Mouse (Mus musculus) ES-E14 (cell line): ENCODE measurements at regions not wholly inside any gene's neighbourhood (a gene's known extent, or its start where the extent isn't known, plus 50 kb on each side); places are given as distances from the start of the nearest gene placed in this dataset.

Experiments
- DNase-seq: peaks from one replicate; pipeline ENCODE4 v3.0.0-alpha.2; 2013; ENCODE audit warnings: low read depth, low spot score
- H3K27ac ChIP-seq: 2 replicates; pipeline ENCODE4 v1.5.1; 2012; ENCODE audit warnings: low read depth, mild to moderate bottlenecking, low read length, moderate library complexity, mixed read lengths; ENCODE audit not compliant: poor library complexity, insufficient read depth, severe bottlenecking
- H3K36me3 ChIP-seq: 2 replicates; pipeline ENCODE4 v1.6.1; 2012; ENCODE audit warnings: mild to moderate bottlenecking, low read length, moderate library complexity, mixed read lengths; ENCODE audit not compliant: control insufficient read depth, poor library complexity, insufficient read depth, severe bottlenecking
- H3K4me1 ChIP-seq, 2 experiments: fragments of 150-350 bp in 1 of 2; sonication (generic) in 1 of 2; 2 replicates each; pipeline ENCODE4 v1.6.1; 2012; ENCODE audit warnings: low read length in 2 of 2, mild to moderate bottlenecking in 1 of 2, mixed read lengths in 1 of 2; ENCODE audit not compliant: control insufficient read depth in 2 of 2, insufficient read depth in 2 of 2, poor library complexity in 1 of 2
- H3K4me3 ChIP-seq, 2 experiments: fragments of 150-350 bp in 1 of 2; sonication (generic) in 1 of 2; 2 replicates each; pipeline ENCODE4 v1.5.1; 2012; ENCODE audit warnings: low read length in 2 of 2, low read depth in 1 of 2, mild to moderate bottlenecking in 1 of 2, mixed read lengths in 1 of 2; ENCODE audit not compliant: insufficient read depth in 1 of 2, poor library complexity in 1 of 2, severe bottlenecking in 1 of 2
- H3K9ac ChIP-seq: 2 replicates; pipeline ENCODE4 v1.6.1; 2012; ENCODE audit warnings: low read depth, mild to moderate bottlenecking, low read length, mixed read lengths; ENCODE audit not compliant: poor library complexity, insufficient read depth, severe bottlenecking
- H3K9me3 ChIP-seq: fragments of 150-350 bp; sonication (generic); 2 replicates; pipeline ENCODE4 v1.6.1; 2012; ENCODE audit warnings: low read depth, mild to moderate bottlenecking, low read length; ENCODE audit not compliant: control insufficient read depth, insufficient read depth
- CHD2 ChIP-seq: IDR thresholded peaks from 2 replicates; pipeline ENCODE4 v1.6.1; 2014; ENCODE audit warnings: mild to moderate bottlenecking, low read depth, low read length, inconsistent platforms
- HCFC1 ChIP-seq: IDR thresholded peaks from 2 replicates; pipeline ENCODE4 v1.6.1; 2012; ENCODE audit warnings: low read length, inconsistent platforms, borderline replicate concordance; ENCODE audit not compliant: insufficient read depth
- MAFK ChIP-seq: IDR thresholded peaks from 2 replicates; pipeline ENCODE4 v1.6.1; 2014; ENCODE audit warnings: mild to moderate bottlenecking, low read depth, low read length, inconsistent platforms; ENCODE audit not compliant: insufficient read depth
- ZC3H11A ChIP-seq: IDR thresholded peaks from 2 replicates; pipeline ENCODE4 v1.6.1; 2012; ENCODE audit warnings: low read depth, mild to moderate bottlenecking, inconsistent platforms, low read length, borderline replicate concordance
- ZNF384 ChIP-seq: IDR thresholded peaks from 2 replicates; pipeline ENCODE4 v1.6.1; 2012; ENCODE audit warnings: low read depth, low read length, inconsistent platforms
- in situ Hi-C, 2 experiments: fragments of 600-800 bp; cut with MboI; formaldehyde crosslinking; loops; one replicate each; pipeline ENCODE4 v1.15.1; 2025; ENCODE audit warnings: low sequenced_read_pairs in 2 of 2, inconsistent platforms in 1 of 2; ENCODE audit not compliant: unreplicated experiment in 2 of 2

DNA sequence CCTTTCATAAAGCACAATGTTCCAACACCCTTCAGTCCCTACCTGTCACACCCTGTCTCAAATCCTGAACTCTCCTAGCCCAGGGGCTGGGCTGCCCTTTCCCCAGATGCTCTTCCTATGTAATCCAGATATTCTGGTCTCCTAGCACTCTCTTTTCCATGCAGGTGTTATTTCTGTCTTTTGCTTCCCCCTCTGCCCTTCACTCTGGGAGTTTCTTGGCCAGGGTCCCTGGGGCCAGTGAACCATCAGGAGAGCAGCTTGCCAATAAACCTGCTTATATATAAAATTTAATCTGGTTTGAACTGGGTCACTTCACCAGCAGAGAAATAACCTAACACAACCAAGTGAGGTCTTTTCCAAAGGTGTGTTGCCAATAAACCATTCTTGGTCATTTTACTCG is 278.0 kb upstream of the Oprm1 start:
- TF ChIP-seq ZC3H11A (no peak), HCFC1 (no peak), ZNF384 (no peak), CHD2 (no peak), MAFK (no peak)

DNA sequence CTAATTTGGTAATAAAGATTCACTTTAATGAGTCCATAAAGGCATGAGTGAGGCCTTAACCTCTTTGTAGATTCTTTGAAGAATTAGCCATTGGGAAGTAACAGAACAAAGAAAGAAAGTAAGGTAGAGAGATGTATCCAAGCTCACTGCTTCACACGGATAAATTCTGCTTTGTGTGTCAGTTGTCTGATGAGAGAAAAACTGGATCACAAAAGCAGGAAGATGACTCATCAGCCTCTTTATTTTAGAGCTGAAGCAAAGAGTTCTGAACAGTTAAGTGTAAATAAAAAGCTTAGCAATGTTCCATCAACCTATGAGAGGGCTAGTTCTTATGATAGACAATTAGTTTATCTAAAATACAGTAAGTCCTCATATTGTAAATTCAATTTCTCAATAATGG is 269.7 kb upstream of the Oprm1 start:
- Histone ChIP-seq H3K9ac (no peak overlapping the region), H3K27ac (no peak overlapping the region), H3K36me3 (no peaks in the 10 kb centered on the region), H3K9me3 (no peaks in the 10 kb centered on the region), H3K4me3 (no peak overlapping the region), H3K4me1 (no peaks in the 10 kb centered on the region)
- in situ Hi-C loops, result no loop called here
- no peak for DNase-seq
- no peak for TF ChIP-seq ZC3H11A
- TF ChIP-seq HCFC1, result no peak
- TF ChIP-seq MAFK, result no peak
- no peak for TF ChIP-seq CHD2
- TF ChIP-seq ZNF384, result no peak

More for the DNA sequence above, 278.0 kb upstream of the Oprm1 start:
- in situ Hi-C loops, result no loop called here
- H3K4me3 ChIP-seq, result no peak overlapping the region
- H3K27ac ChIP-seq, result no peak overlapping the region
- no peaks in the 10 kb centered on the region for H3K4me1 ChIP-seq
- DNase-seq, result no peak
- H3K9ac ChIP-seq, result no peak overlapping the region
- no peaks in the 10 kb centered on the region for H3K36me3 ChIP-seq
- no peaks in the 10 kb centered on the region for H3K9me3 ChIP-seq

DNA sequence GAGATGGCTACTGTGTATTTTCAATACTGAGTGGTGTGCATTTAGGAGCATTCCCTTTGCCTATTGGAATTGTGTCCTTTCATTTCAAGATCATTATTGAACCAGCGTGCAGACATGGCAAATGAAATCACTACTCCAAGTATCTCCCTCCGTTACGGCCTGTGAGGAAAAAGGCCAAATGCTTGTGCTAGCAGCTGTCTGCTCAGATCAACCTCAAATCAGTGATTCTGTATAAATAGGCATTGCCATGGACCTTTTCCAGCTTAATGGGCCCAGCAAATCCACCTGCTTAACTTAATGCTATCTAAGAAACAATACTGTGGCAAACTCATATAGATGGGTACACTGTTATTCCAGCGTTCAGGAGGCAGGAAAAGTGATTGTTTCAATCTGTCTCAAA is 265.6 kb upstream of the Oprm1 start:
- in situ Hi-C loops, result no loop called here
- DNase-seq, result no peak
- H3K4me1 ChIP-seq, result no peaks in the 10 kb centered on the region
- no peak overlapping the region for H3K9ac ChIP-seq
- H3K27ac ChIP-seq, result no peak overlapping the region
- no peak overlapping the region for H3K4me3 ChIP-seq
- H3K9me3 ChIP-seq, result no peaks in the 10 kb centered on the region
- TF ChIP-seq CHD2 (no peak), ZNF384 (no peak), HCFC1 (no peak), ZC3H11A (no peak), MAFK (no peak)
- no peaks in the 10 kb centered on the region for H3K36me3 ChIP-seq

DNA sequence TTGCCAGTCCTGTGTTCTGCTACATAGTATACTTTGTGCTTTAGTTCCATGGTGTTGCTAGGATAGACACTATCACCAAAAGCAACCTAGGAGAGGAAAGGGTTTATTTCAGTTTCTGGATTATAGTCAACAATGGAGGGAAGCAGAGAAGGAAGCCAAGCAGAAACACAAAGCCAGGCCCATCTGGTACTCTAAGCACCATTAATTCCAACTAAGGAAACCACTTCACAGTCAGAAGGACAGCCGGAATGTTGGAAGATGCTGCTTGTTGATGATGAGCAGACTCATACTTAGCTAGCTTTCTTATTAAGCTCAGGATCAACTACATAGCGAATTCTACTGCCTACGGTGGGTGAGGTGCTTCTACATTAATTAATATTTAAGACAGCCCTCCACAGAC is 263.2 kb upstream of the Oprm1 start:
- Histone ChIP-seq H3K9me3 (no peaks in the 10 kb centered on the region), H3K9ac (no peak overlapping the region), H3K4me3 (no peak overlapping the region), H3K36me3 (no peaks in the 10 kb centered on the region), H3K27ac (no peak overlapping the region), H3K4me1 (no peaks in the 10 kb centered on the region)
- no peak for TF ChIP-seq MAFK
- no peak for TF ChIP-seq ZC3H11A
- TF ChIP-seq ZNF384, result no peak
- TF ChIP-seq CHD2, result no peak
- no peak for TF ChIP-seq HCFC1
- in situ Hi-C loops, result no loop called here
- no peak for DNase-seq

DNA sequence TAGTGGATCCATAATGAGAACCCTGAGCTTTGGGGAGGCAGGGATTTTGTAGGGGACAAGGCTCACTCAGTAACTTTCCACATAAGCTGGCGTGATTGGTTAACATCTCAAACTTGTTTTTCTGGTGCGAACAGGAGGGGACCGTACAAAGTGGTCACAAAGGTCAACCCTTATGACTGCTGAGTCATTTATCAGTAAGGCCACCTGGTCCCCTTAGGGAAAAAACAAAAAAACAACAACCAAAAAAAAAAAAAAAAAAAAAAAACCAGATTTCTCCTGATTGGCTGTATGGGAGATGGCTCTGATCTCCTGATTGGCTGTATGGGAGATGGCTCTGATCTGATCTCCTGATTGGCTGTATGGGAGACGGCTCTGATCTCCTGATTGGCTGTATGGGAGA is 244.0 kb upstream of the Oprm1 start:
- H3K36me3 ChIP-seq, result no peaks in the 10 kb centered on the region
- no peak overlapping the region for H3K4me3 ChIP-seq
- no peak overlapping the region for H3K9ac ChIP-seq
- in situ Hi-C loops, result no loop called here
- TF ChIP-seq ZNF384 (peak; percentile 91), CHD2 (no peak), ZC3H11A (no peak)
- no peak for DNase-seq
- no peaks in the 10 kb centered on the region for H3K9me3 ChIP-seq
- no peak overlapping the region for H3K27ac ChIP-seq
- no peaks in the 10 kb centered on the region for H3K4me1 ChIP-seq
